Mouse (Mus musculus) cerebellum, postnatal 25 days (tissue): ENCODE measurements at regions not wholly inside any gene's neighbourhood (a gene's known extent, or its start where the extent isn't known, plus 50 kb on each side); places are given as distances from the start of the nearest gene placed in this dataset.

Experiments
- DNase-seq, 2 experiments: peaks; one replicate each; pipeline ENCODE4 v3.0.0; 2021; ENCODE audit warnings: mixed read lengths in 2 of 2

DNA sequence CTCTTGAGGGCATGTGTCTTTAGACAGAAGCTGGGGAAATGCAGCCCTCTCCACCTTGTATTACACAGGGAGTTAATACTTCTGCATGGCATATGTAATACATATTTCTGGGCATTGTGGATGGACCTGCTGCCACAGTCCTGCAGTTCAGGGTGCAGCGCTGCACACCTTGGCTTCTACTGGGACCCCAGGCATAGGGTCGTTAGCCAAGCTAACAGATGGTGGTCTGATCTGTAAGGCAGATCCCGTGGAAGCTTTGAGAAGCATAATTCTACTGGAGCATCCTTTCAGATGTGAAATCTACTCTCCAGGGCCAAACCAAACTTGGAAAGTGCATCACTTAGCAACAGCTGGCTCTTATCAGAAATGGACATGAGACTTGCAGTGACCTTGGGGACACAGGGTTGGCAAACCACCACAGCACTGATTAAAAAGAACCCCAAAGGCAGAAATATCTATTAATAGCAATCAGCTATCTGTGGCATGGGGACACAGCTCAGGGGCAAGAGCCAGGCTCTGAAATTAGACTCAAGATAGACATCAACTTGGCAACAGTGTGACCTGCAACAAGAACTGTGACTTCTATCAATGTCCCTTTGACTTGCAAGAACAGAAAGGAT is 155.0 kb downstream of the Drd1 start:
- no peak for DNase-seq

DNA sequence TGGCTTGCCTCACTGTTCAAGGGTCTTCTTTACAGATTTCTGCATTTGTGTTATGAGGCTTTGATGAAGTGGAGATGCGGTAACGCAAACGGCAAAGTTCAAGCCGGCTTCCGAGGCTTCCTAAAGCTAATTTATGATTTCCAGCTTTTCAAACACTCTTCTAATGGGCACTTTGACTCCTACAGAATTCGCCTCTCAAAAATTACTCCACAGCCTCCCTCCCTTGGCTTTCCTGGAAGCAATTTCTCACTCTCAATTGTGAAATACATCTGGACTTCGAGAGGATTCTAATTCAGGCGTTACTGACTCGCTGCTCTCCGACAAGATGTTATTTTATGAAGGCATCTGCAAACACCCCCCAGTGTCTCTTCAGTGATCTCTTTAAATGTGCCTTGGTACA is 157.2 kb downstream of the Drd1 start:
- DNase-seq, result no peak

DNA sequence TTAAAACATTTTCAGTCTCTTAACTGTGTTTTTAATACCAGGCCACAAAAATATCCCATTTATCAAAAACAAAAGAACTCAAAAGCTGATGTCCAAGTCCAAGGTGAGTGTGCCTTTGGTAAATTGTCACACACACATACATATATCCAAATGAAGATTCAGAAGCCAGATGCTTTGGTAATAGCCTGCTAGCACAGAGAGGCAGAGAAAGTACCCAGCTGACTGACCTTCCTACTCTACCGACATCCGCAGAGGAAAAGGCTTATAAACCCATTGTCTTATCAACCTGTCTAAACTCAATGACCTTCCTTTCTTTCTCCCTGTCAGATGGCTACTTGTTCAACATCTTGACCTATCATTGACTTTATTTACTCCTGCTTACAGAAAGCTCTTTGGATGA is 158.3 kb downstream of the Drd1 start:
- no peak for DNase-seq

DNA sequence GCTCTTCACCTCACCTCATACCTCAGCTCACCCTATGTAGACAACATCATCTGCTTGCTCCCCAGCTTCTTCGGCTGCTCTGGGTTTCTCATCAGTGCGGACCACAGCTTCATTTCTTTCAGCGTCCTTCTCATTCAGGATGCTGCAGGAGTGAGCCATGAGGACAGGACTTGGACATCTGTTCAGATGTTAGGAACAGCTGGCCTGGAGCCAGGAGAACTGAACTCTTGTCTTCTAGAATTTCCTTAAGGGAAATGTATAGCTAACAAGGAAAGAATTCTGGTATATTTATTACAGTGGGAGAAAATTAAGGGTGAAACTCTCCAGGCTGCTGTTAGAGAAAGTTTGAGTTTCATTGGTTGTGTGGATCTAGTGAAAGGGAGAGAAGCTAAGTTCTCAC is 167.1 kb downstream of the Drd1 start:
- DNase-seq, result no peak

DNA sequence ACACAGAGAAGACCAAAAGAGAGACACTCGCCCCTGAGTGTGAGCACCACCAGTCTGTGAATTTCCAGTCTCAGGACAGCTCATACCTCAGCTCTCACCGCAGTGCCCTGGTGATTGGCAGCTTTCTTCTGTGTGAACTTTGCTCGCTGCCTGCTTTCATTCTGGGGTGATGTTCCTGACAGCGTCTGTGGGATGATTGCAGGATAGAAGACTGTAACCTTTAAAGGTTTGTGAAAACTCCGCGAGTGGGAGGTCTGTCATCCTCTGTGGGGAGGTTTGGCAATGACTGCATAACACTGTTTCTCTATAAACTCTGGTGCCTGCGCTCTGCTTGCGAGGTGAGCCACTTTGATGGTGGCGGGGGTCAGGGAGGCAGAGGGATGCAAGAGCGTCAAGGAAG is 169.7 kb downstream of the Drd1 start:
- no peak for DNase-seq

DNA sequence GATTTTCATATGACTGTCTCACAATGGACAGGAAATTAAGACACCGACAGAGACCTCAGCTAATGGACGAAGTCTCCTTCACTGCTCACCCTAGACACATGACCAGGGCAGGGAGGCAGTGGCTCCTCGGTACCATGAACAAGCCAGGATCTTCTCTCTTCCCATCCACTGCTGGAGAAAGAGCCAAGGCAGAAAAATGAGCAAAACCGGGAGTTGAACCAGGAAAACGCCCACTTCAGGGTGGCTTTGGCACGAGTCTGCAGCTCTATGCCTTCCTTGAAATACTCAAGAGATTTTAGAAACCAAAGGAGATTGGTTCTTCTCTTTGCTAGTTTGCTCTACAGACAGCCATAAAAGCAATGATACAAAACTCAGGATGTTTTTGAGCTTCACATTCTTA is 172.3 kb downstream of the Drd1 start:
- DNase-seq, result no peak

DNA sequence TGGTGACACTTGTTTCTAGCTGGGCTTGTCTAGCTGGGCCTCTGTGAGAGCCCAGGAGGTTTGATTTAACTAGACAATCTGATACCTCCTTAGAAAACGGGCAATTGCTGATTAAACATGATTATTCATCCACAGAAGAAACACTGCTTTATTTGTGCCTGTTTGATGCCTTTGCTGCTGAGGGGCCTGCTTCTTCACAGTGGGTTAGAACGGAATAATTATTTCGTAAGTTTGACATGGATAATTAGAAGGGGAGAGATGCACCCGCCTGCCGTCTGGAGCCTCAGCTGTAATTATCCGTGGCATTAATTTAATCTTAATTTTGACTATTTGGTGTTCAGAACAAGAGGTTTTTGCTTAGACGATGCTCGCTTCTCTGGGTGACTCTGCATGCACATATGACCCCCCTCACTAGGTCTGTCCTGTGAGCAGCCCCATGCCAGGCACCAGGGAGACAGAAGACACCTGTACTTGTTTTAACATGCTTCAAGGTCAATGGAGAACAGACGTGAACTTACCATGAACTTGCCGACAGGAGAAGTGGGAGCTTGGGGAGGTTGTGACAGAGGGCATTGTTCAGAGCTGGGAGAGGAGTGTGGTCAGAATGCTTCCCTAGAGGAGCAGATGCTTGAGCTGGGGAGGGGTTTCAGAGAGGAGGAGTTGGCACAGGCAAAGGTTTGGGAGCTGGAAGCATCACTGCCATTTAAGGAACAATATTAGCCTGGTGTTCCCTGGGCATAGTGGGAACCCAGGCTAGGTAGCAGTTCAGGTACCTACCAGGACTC is 174.8 kb downstream of the Drd1 start:
- no peak for DNase-seq

DNA sequence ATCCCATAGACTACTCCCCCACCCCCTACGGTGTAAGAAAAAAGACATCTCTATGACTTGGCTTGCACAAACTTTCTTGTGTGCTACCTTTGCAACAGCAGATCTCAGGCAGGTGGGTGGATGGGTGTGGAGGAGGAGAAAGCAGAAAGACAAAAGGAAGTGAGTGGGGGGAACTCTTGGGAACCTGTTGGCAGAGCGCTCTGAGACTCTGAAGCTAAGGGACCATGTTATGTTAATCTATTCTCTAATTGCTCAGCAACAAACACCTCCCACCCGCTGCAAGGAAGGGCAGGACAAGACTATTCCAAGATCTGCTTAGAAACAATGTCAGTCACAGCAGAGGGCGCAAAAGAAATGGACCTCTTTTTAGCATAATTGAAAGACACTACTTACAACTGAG is 180.0 kb downstream of the Drd1 start:
- no peak for DNase-seq

DNA sequence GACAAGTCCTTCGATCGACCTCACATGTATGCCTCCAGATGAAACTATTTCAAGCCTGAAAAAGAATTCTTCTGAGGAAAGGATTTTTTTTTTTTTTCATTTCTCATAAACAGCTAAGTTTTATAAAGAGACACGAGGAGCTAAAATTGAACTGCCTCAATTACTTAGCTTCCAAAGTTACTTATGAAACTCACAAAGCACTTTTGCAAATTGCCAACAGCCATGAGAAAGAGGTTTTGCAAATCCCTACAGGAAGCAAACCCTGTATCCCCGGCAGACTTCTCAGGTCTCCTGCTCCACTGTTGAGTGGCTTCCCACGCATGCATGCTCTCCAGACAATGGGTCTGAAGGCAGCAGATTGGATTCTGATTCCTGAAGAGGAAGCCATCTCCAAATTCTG is 190.2 kb downstream of the Drd1 start:
- no peak for DNase-seq

DNA sequence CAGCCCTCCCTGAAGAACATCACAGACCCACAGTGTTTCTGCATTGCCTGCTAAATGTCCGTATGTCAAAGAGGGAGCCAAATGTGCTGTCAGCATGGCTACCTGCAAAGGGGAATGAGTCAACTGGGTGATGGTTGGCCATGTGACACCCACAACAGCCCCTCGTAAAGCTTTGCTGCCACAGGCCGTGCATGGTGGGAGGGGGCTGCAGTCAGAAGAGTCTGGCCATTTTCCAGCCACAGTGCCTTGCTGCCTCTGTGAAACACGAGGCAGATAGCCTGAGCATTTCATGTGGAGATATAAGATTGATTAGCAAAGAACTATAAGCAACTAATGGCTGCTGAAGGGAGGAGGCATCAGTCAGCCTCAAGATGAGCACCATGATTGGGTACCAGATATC is 193.2 kb downstream of the Drd1 start:
- DNase-seq, result no peak

DNA sequence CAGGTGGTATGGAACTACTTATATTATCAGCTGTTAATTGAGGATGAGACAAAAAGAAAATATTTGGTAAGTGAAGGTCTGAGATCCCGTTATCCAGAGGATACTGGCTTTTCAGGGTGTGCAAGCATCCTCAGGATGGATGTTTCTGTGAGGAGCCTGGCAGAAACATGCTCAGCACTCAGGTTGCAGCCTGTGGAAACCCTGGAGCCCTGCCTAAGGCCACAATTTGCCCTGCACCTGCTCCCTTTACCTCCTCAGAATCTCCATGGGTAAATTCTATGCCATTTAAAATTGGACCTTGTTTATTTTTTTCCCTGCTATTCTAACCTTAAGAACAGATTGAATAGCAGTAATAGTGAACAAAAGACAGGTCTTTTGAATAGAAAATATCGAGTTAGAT is 201.3 kb downstream of the Drd1 start:
- peak; percentile 21 to 53 for DNase-seq

DNA sequence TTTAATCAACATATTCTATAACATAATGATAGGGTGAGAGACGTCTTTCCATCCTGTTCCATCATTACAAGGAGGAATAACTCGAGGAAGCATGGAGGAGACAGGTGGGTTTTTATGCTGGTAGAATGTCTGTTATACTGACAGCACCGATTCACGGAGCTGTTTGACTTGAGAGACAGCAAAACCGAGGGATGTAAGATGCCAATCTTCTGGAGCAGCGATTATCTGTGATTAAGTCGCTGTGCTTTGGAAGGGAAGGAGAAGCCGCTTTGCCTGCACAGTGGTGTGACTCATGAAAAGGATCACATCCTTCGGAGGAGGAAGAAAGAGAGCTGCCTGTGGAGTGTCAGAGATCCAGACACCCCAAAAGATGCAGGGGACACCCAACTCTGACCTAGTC is 205.4 kb downstream of the Drd1 start:
- DNase-seq, result no peak

DNA sequence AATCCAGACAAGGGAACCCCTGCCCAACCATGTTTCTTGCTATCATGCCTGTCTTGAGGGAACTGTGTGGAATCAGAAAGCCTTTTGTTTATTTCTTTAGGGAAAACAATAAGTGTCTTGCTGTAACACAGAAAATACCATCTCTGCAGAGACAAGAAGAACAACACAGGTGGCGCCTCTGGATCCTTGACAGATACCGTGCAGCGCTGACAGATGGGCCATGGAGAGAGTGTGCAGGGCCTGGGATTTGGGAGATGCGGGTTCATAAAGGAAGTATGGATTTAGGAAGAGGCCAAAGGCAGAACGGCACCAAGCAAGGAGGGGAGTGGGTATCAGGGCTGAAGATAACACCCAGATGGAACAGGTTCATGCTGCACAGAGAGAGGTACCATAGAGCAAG is 209.3 kb downstream of the Drd1 start:
- DNase-seq, result peak; percentile 77 to 82

DNA sequence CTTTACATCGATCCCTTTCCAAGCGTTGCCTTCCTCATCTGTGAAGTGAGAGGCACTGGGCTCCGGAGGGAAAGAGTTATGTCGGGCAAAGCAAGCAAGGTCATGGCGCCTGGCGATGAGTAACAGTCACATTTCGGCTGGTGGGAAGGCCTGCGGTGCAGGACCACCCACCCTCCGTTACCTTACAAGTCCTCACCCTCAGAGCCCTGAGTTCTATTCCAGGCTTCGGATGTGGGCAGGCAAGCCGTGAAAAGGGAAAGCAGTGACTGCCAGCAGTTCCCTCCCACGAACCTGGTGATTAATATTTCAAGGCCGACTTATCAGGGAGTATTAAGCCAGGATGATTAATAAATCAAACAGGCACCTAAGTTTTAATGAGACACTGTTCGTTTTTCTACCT is 209.7 kb downstream of the Drd1 start:
- no peak for DNase-seq

DNA sequence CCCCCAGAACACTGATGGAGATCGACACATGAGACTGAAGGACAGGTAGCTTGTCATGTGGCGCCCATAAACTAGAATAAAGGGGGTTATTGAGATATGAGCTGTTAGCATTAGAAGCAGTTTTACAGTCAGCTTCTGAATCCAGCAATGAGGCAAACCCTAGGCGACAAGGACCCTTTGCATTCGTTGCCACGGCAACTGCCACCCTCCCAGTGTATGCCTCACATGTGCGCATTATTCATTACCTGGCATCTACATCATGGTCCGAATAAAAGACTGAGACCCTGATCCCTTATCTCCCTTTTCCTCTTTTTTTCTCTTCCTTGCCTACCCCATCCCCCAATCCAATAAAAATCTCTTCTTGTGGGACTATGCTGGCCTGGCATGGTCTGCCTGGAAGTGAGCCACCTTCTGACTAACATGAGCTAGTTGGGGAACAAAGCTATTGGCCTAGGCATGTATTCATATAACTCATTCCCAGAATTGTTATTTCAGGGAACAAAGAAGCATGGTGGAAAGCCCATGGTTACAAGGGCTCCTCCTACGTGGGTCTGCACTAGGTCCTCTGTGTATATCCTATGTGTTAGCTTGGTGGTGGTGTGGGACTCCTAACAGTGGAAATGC is 229.4 kb downstream of the Drd1 start:
- DNase-seq, result no peak

DNA sequence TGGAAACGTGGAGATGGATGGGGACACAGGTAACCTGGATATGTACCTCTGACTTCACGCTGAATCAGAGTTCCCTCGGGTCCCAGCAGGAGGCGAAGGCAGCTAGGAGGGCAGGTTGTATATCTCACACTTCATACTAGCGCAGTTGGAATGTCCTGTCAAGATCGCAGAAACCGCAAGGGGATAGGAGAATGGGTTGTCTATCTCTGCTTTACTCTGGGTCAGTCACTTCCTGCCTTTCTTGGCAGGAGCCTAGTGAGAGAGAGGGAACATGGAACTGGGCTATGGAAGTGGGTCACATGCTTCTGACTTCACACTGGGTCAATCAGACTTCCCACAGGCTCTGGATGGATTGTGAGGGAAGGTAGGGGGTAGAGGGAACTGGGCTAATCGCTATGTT is 233.4 kb downstream of the Drd1 start:
- DNase-seq, result no peak

DNA sequence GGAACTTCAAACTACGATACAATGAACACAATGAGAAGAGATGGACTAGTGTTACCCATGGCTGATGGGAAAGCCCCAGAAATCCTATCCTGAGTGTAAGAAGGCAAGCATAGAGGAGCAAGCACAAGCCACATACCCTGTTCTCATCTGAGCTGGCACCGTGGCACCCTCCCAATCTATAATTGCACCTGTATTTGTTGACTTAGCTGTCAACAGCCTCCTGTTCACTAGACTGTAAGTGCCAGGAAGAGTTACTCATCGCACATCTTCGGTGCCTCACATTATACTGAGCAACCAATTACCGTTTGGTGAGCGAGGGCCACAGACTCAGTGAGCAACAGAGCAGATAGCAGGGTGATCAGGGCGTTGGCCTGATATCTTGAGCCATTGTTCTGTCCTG is 239.9 kb downstream of the Drd1 start:
- DNase-seq, result no peak

DNA sequence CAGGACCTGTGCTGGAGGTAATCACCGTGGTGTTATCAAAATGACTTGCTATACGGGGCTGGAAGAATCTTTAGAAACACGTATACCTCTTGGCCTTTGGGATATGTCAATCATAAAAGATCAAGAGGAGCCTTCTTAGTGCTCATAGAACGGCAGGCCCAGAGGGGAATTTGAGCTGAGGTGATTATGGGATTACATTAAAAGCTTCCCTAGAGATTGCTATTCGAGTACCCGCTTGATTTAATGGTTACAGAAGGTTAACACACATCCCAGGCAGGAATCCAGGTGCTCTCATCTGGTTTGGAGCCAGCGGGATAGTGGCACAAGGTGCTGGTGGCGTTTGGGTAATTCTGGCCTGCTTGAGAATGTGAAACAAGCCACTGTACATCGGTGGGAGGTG is 241.4 kb downstream of the Drd1 start:
- no peak for DNase-seq

DNA sequence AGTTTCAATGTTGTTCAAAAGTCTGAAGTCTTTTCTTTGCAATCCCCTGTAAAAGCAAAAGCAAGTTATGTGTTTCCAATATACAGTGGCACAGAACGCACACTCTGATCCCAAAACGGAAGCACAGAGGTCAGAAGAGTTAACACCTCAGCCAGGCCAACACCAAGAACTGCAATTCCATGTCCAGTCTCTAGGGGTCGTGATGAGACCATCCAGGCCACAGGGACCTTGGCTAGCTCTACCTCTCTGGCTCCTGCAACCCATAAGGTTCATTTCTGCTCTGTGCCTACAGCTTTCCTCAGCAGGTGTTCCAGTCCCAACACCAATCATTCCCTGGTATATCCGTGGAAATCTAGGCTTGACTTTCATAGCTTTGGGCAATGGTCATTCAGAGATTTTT is 243.6 kb downstream of the Drd1 start:
- DNase-seq, result peak; percentile 69 to 78

DNA sequence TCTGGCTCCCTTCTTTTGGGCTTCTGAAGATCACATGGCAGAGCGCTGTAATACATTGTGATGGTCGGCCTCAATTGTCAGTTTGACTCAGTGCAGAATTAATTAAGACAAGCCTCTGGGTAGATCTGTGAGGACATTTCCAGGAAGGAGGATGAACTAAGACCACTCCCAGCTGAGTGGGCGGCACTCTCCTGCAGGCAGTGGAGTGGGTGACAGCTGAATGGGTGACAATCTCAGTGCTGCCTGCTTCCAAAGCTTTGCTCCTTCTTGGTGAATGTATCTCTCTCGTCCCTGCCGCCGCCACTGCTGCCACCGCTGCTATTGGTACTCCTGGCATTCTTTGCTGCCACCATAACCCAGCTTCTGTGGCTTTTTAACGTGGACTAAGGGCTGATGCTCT is 244.4 kb downstream of the Drd1 start:
- no peak for DNase-seq

DNA sequence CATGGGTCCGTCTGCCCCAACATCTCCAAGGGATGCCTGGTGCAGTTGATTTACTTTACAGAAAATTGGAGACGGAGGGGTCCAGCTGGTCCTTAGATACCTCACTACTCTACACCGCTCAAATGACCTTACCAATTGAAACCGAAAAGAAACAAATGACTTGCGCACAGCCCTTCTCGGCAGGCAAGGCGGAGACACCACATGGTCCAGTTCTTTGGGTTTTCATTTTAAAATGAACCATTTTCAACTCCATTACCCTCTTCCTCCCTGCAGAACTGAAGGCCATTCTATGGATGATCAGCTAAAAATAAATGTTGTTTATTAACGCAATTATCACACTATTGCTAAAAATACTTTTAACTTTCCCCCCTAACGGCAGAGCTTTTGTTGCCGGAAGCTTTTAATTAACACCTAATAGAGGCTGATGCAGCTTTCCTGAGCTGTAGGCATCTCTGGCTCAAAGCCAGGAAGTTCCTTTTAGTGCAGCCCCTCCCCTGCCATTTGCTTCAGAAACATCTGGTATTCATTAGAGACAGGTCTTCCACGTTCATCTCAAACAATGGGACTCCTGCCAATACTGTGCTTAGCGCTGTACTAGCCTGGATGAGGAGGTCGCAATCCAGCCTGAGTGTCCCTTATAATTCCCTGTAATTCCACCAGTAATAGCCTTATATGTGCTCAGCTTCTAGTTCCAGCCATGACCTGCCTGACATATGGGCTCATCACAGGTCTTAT is 247.5 kb downstream of the Drd1 start:
- DNase-seq, result no peak

DNA sequence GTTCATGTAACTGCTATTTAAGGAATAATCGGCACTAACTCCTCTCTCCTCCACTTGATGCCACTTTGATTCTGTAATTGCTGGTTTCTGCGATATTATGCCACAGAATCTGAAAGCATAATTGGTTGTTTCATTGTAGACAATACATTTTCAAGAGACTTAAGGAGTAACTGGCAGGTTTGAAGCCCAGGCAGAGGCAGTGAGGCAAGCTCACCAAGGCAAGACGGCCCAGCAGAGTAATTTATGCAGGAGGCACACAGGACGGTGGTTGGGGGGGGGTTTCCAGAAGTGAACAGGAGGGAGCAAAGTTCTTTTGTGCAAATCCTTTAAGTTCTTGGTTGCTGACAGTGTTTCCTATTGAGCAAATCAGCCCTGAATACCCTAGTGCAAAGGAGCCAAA is 249.6 kb downstream of the Drd1 start:
- no peak for DNase-seq

DNA sequence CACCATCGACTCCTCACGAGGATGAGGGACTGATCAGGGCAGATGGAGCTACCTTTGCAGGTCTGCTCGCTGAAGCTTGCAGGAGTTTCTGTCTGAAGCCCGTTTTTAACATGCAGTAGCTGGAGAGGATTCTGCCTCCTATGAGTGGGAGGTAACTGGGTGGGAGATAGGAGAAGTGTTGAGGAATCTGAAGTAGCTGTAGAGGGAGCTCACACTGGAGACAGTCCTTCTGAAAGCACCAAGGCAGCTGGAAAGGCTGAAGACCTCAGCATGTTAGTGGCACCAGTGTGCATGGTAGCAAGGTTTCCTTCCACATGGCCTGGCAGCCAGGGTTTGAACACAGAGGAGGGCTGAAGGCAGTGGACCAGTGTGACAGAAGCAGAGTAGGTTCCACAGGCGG is 254.5 kb downstream of the Drd1 start:
- no peak for DNase-seq

DNA sequence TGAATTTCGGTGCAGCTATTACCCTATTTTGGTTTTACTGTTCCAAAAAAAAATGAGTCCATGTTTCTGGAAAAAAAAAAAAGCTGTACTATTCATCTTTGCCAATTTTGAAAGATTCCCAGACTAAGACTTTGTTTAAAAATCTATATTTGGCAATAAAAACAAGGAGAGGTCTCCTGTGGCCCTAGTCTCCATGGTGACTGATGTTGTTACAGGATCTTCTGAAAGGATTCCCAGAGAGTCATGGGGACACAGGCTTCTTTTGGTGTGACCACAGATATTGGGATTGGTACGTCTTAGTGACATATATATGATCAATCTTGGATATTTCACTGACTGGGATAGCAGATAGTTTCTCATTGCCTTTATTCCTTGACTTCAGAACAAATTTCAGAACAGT is 266.7 kb downstream of the Drd1 start:
- no peak for DNase-seq
